Mouse (Mus musculus) kidney, adult 2 months (tissue): Measurements from ENCODE around the gene Ubac1.

Experiments
- CTCF ChIP-seq: fragments of 200-500 bp; conservative IDR thresholded peaks from 2 replicates; pipeline ENCODE4 v1.5.1; 2011; ENCODE audit warnings: low read depth, mild to moderate bottlenecking, control low read depth, low read length, moderate library complexity, mixed read lengths; ENCODE audit not compliant: insufficient read depth, insufficient read length
- POLR2A ChIP-seq: fragments of 200-500 bp; IDR thresholded peaks from one replicate; pipeline ENCODE4 v1.6.1; 2011; ENCODE audit warnings: low read depth, low read length, control low read depth

- TF ChIP-seq CTCF (no peak), POLR2A (no peak)
Observed at GRCm38 (mm10) chr2:25983159-25983907, 38.2 kb downstream of the Ubac1 start, which contains the start of gene Camsap1.
